Mouse (Mus musculus) adrenal gland, postnatal 25 days (tissue): ENCODE data around the gene Timm8a2. TPM values are rescaled to one million over a fixed set of nuclear protein-coding genes. Genes with fewer than 3 reads are reported as not detected.

ENCODE experiments used
- DNase-seq: peaks from one replicate; pipeline ENCODE4 v3.0.0; 2021; ENCODE audit warnings: mixed read lengths
- long read RNA-seq: library from polyadenylated mRNA; stranded (forward); transcript quantifications from one replicate; pipeline ENCODE4 v2.0.0, GENCODE M21; 2021
- total RNA-seq: library from RNA; stranded (reverse); gene quantifications from 2 replicates; pipeline ENCODE4 v1.2.3, GENCODE M21; 2021

Gene Timm8a2
- total RNA-seq, result not detected in 2 replicates
- long read RNA-seq, result 0 reads

DNA sequence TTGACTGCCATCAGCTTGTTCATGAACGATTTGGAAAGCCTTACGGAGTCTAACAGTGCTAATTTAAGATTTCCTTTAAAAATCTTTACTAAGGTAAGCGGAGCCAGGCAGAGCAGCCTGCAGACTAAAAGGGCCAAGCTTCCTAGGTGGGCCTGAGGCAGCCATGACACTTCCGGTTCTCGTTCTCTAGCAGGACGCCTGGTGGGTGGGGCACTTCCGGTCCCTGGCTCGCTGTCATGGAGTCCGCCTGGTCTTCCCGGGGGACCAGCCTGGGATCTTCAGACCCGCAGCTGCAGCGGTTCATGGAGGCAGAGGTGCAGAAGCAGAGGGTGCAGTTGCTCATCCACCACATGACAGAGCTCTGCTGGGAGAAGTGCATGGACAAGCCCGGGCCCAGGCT, at the start of gene Timm8a2:
Gene Timm8a2, plus strand, starts transcription at position 224 of the 400 bp plus-strand sequence.
- no peak for DNase-seq

GRCm38 (mm10) chr14:121985477-121985876, 49.0 kb upstream of the Timm8a2 start:
- no peak for DNase-seq

DNA sequence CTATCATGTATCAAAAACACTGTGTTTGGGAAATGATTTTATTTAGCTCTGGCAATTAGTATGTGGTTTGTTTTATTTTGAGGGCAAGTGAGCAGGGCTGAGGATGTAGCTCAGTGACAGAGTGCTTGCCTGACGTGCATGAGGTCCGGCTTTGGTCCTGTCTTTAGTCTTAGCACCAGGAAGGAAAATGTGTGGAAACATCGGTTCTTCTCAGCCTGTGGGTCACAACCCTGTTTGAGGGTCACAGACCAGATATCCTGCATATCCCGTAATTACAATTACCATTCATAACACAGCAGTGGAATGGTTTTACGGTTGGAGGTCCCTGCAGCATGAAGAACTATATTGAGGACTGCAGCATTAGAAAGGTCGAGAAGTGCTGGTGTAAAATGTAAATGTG, 48.4 kb upstream of the Timm8a2 start:
- DNase-seq, result no peak

- DNase-seq, result no peak
These were observed 47.2 kb upstream of the Timm8a2 start for GRCm38 (mm10) chr14:121987287-121987686.

- DNase-seq, result no peak
These were observed 46.8 kb upstream of the Timm8a2 start for GRCm38 (mm10) chr14:121987691-121988090.

GRCm38 (mm10) chr14:121989331-121989730, 45.1 kb upstream of the Timm8a2 start:
- DNase-seq, result no peak

- no peak for DNase-seq
These were observed 44.6 kb upstream of the Timm8a2 start for GRCm38 (mm10) chr14:121989869-121990268.

DNA sequence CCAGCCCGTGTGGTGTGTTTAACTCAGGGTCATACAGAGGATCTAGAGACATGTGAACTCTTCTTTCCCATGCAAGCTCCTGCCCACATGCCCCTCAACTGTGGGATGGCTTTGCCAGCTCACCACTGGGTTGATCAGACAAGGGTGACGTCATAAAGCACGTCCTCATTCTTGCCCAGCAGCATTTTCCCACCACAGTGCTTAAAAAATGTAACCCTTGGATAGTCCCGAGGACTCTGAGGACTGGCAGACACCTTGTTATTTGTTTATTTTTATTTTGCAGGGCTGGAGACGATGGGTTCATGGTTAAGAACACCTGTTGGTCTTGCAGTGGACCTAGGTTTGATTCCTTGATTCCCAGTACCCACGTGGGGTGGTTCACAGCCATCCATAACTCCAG, 43.6 kb upstream of the Timm8a2 start:
- no peak for DNase-seq

DNA sequence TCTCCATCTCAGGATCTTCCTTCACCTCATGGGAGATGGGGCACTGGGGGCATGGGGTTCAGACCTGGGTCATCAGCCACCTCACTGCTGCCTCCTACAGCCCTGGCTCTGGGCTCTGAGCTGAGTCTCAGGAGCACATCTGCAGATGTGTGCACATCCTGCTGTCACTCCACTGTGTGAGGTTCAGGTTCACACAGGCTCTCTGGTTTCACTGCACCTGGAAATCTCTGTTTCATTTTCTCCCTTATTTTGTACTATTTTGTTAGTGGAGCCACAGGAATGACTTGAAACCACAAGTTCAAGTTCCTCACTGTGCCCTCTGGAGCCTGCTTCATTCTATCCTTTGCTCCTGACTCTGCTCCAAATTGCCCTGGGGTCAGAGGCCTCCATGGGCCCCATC, 42.6 kb upstream of the Timm8a2 start:
- DNase-seq, result no peak

GRCm38 (mm10) chr14:121992395-121993280, 41.8 kb upstream of the Timm8a2 start:
- no peak for DNase-seq

- no peak for DNase-seq
These were observed 40.9 kb upstream of the Timm8a2 start for GRCm38 (mm10) chr14:121993616-121994015.

GRCm38 (mm10) chr14:121994171-121994700, 40.2 kb upstream of the Timm8a2 start:
- DNase-seq, result no peak

GRCm38 (mm10) chr14:121994846-121995556, 39.5 kb upstream of the Timm8a2 start:
- DNase-seq, result no peak

- no peak for DNase-seq
These were observed 39.0 kb upstream of the Timm8a2 start for GRCm38 (mm10) chr14:121995557-121995870.

GRCm38 (mm10) chr14:121996786-121997185, 37.7 kb upstream of the Timm8a2 start:
- DNase-seq, result peak; percentile 42

DNA sequence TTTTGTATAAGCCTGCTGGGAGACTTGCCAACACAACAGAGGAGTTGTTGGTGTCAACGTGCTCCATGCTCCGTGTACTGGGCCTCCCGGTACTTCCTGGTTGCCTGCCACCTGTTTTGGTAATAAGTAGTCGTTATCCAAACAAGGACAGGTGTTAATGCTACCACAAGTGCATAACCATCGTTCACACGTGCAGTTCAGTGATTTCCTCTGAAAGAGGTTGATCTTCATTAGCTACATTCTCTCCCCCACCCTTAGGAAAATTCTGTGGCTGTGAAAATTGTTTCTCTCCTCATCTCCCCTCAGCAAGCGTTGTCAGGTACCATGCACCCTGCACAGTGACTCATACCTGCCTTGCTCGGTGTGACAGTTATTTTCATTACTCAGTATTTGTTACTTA, 35.0 kb upstream of the Timm8a2 start:
- no peak for DNase-seq

- DNase-seq, result no peak
These were observed 33.9 kb upstream of the Timm8a2 start for GRCm38 (mm10) chr14:122000346-122001105.

DNA sequence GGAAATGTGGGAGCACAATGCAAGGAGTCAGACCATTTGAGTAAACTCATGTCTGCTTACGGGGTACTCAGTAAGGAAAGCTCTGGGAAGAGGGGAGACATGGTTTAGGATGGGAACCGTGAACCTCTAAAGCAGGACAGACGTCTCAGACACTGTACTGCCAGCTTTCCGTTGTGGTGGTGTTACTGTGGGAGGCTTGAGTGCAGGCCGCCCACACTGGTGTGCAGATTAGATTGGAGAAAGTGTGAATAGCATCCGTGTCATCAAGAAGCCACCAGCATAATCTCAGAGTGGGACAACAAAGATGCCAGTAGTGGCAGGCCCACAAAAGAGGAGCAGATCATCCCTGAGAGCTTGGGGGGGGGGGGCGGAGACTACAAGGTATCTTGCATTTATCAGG, 32.2 kb upstream of the Timm8a2 start:
- DNase-seq, result no peak

DNA sequence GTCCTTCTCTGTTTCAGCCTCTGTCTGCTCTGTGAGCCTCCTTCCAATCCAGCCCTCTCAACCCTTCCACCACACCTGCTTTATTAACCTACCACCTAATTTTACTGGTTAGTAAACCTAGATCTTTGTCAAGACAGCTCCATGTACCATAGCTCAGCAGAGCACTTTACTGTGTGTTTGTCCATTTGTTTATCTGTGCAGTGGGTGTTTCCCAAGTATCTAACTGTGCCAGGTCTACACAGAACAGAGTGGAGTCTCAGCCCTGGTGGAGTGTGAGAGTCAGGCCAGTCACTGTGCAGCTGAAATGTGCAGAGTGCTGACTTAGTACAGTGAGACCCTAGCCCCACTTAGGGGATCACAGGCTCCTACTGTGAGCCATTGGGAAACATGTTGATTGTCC, 30.7 kb upstream of the Timm8a2 start:
- DNase-seq, result no peak

DNA sequence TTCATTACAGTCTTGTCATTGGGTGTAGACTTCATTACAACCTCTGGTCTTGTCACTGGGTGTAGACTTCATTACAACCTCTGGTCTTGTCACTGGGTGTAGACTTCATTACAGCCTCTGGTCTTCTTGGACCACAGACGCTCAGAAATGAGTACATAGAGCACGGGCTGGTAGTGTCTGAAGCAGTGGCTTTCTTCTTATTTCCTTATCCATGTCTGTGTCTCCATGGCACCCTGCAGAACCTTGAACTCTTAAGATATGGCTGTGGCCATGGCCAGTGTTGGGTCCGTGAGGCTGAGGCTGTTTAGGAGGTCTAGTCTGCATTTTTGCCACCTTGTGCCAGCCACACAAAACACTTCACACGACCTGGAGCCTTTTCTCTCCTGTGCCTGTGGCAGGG, 26.2 kb upstream of the Timm8a2 start:
- no peak for DNase-seq

DNA sequence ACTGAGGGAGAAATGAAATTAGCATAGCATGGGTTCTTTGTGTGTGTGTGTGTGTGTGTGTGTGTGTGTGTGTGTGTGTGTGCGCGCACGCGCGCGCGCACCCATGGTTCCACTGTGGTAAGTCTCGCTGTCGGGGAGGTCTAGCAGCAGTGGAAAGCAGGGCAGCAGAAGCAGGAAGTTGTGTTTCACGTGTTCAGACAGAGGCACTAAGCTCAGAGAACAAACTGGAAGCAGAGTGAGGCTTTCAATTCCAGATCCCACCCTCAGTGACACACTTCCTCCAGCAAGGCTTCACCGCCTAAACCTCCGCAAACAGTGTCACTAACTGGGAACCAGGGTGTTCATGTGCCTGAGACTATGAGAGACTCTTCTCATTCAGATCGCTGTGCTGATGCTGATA, 25.0 kb upstream of the Timm8a2 start:
- no peak for DNase-seq

GRCm38 (mm10) chr14:122010301-122010700, 24.2 kb upstream of the Timm8a2 start:
- no peak for DNase-seq

GRCm38 (mm10) chr14:122011768-122012167, 22.7 kb upstream of the Timm8a2 start:
- DNase-seq, result no peak
